In the genomic region with DNA sequence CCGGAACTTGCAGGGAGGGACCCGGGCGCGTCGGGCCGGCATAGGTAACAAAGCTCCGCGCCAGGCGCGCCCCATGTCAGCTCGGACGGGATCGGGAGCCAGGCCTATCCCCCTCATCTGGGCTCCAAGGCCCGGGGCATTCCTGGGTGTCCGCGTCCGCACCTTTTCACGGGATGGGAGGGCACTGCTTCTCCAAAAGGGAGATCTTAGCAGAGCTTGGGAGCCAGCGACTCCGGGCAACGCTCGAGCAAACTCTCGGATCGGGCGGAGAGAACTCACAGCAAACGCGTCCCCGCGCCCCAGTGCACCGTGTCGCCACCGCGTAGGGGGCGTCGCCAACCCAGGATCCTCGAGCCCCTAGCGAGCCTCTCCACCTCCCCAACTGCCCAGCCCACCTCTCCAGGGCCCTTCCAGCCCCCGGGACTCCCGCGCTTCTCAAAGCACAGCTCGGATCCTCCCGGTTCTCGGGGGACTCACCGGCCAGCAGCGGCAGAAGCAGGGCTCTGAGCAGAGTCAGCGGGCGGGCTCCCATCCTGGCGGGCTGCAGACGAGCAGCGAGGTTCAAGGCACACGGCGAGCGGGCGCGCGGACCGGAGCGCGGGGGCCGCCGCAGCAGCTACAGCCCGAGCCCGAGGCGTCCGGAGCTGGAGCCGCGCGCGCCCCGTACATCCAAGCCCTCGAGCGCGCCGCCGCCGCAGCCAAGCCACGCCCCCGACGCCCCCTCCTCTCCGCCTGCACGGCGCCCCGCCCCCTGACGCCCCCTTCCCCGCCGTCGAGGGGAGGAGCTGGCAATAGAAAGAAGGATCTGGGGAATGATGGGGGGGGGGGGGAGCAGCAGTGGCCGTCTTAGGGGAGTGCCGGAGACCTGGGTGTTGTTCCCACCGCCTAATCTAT, we compare ENCODE assay signal across 8 mouse cellular contexts. TPM values are rescaled to one million over a fixed set of nuclear protein-coding genes. Genes with fewer than 3 reads are reported as not detected.
DNase-seq lines count a peak whose midpoint lies in the region; ATAC-seq and TF ChIP-seq lines count a peak whose summit lies in the region.

Gene Ptk7 (minus strand): TSS at position 714 of the 894 bp plus-strand sequence.

- no peak for TF ChIP-seq CTCF in ES-Bruce4 (IDR thresholded peaks at IDR 0.05; ENCODE audit: low read depth, low read length)
- TF ChIP-seq CTCF in heart, postnatal 0 days (IDR thresholded peaks at IDR 0.05; ENCODE audit: low read depth), result no peak

- intact Hi-C loops in left cerebral cortex, postnatal 36 days (cut with DNase I), result no loop called here

- peak within 1 kb of the TSS; percentile 62 for H3K4me2 ChIP-seq in embryonic facial prominence, embryonic 12.5 days (replicated peaks)
- H3K4me2 ChIP-seq in heart, postnatal 0 days (ENCODE audit: low read depth, low read length), result peak within 1 kb of the TSS; percentile 76

- no peak for TF ChIP-seq POLR2A in ES-Bruce4 (IDR thresholded peaks at IDR 0.05; ENCODE audit: insufficient read depth, low read length)

- H3K4me1 ChIP-seq in ES-Bruce4 (ENCODE audit: control insufficient read depth, insufficient read depth, low read length), result peaks cover 6% of the 10 kb centered on the region
- peaks cover 58% of the 10 kb centered on the region for H3K4me1 ChIP-seq in embryonic facial prominence, embryonic 12.5 days
- H3K4me1 ChIP-seq in heart, postnatal 0 days (ENCODE audit: control insufficient read depth, insufficient read depth), result peaks cover 28% of the 10 kb centered on the region

- ATAC-seq in embryonic facial prominence, embryonic 12.5 days (ENCODE audit: insufficient number of reproducible peaks, insufficient read depth, low FRiP score, low TSS enrichment), result peak; percentile 48
- ATAC-seq in heart, postnatal 0 days (ENCODE audit: insufficient read depth, low read depth), result peak; percentile 57
- ATAC-seq in megakaryocyte progenitor cell, adult 5-6 weeks (replicated peaks; ENCODE audit: poor library complexity), result peak; percentile 32
- ATAC-seq in erythroid progenitor cell, adult 5-6 weeks (replicated peaks; ENCODE audit: low FRiP score, poor library complexity, severe bottlenecking), result no peak

- peak within 1 kb of the TSS; percentile 88 for H3K27ac ChIP-seq in ES-Bruce4 (ENCODE audit: insufficient read depth, low read length)
- H3K27ac ChIP-seq in embryonic facial prominence, embryonic 12.5 days, result peak within 1 kb of the TSS; percentile 97
- peak within 1 kb of the TSS; percentile 78 for H3K27ac ChIP-seq in heart, postnatal 0 days (ENCODE audit: low read depth)

- no peaks in the 10 kb centered on the region for H3K27me3 ChIP-seq in ES-Bruce4 (ENCODE audit: control insufficient read depth, insufficient read depth, low read length, poor library complexity, severe bottlenecking)
- H3K27me3 ChIP-seq in embryonic facial prominence, embryonic 12.5 days, result no peaks in the 10 kb centered on the region
- H3K27me3 ChIP-seq in heart, postnatal 0 days (ENCODE audit: control insufficient read depth, insufficient read depth, low read length), result no peaks in the 10 kb centered on the region

- no peak for TF ChIP-seq EP300 in ES-Bruce4 (IDR thresholded peaks at IDR 0.05; ENCODE audit: insufficient read depth, low read depth, low read length)
- no peak for TF ChIP-seq EP300 in heart, postnatal 0 days (IDR thresholded peaks at IDR 0.05; ENCODE audit: low read depth)

- H3K9ac ChIP-seq in ES-Bruce4 (ENCODE audit: low read depth, poor library complexity, severe bottlenecking), result peak within 1 kb of the TSS; percentile 97
- H3K9ac ChIP-seq in embryonic facial prominence, embryonic 12.5 days, result peak within 1 kb of the TSS; percentile 99
- H3K9ac ChIP-seq in heart, postnatal 0 days (replicated peaks; ENCODE audit: low read depth, low read length), result peak within 1 kb of the TSS; percentile 64

- no peaks in the 10 kb centered on the region for H3K9me3 ChIP-seq in ES-Bruce4 (replicated peaks; ENCODE audit: control insufficient read depth, insufficient read depth, low read length, poor library complexity, severe bottlenecking)
- H3K9me3 ChIP-seq in embryonic facial prominence, embryonic 12.5 days, result no peaks in the 10 kb centered on the region
- no peaks in the 10 kb centered on the region for H3K9me3 ChIP-seq in heart, postnatal 0 days (replicated peaks; ENCODE audit: control insufficient read depth, low read length)

- peak; percentile 84 for DNase-seq in adrenal gland, postnatal 10 days
- peak; percentile 62 for DNase-seq in heart, postnatal 0 days (ENCODE audit: low spot score)
- DNase-seq in left cerebral cortex, postnatal 36 days (ENCODE audit: low spot score in 2 of 2), result peak; percentile 61 to 71
- DNase-seq in right cerebral cortex, postnatal 25 days, result peak; percentile 69

- no peaks in the 10 kb centered on the region for H3K36me3 ChIP-seq in ES-Bruce4 (ENCODE audit: control insufficient read depth, insufficient read depth, low read length, poor library complexity, severe bottlenecking)
- H3K36me3 ChIP-seq in embryonic facial prominence, embryonic 12.5 days, result peaks cover 30% of the 10 kb centered on the region; the same call in 1 of the 2 replicates
- peaks cover 24% of the 10 kb centered on the region for H3K36me3 ChIP-seq in heart, postnatal 0 days (replicated peaks; ENCODE audit: control insufficient read depth, insufficient read depth, low read length)

- H3K4me3 ChIP-seq in ES-Bruce4 (ENCODE audit: low read depth, low read length), result peak within 1 kb of the TSS; percentile 92
- H3K4me3 ChIP-seq in embryonic facial prominence, embryonic 12.5 days, result peak within 1 kb of the TSS; percentile 98
- peak within 1 kb of the TSS; percentile 81 for H3K4me3 ChIP-seq in heart, postnatal 0 days (ENCODE audit: low read depth, low read length)

- under 1% methylated on average over 69 of the region's 90 CpGs for WGBS in embryonic facial prominence, embryonic 12.5 days
- WGBS in heart, postnatal 0 days, result under 1% methylated on average over 50 of the region's 90 CpGs

RNA-seq across cellular contexts. Expression of gene Ptk7, which starts in this region (rescaled TPM):
- polyA plus RNA-seq in ES-Bruce4 (2011; ENCODE audit: insufficient read depth, insufficient read length, low read depth, missing spikeins), result 110 and 113 TPM in 2 replicates
- 10 to 100 TPM; 19.6 to 21.4 TPM for total RNA-seq in adrenal gland, postnatal 10 days (2021)
- 130 and 134 TPM in 2 replicates for polyA plus RNA-seq in embryonic facial prominence, embryonic 12.5 days (2016; fragmentation: Nextera tagmentation; extraction: Ambion mirVana)
- 57.9 and 70.4 TPM in 2 replicates for total RNA-seq in heart, postnatal 0 days (2014; rRNA removed; ENCODE audit: low replicate concordance)
- polyA plus RNA-seq in heart, postnatal 0 days (2015; fragmentation: Nextera tagmentation; extraction: Ambion mirVana), result 16.9 and 17.2 TPM in 2 replicates
- 10 to 100 TPM; 10.3 to 11.0 TPM for total RNA-seq in left cerebral cortex, postnatal 36 days (2021)
- 1.4 and 2.0 TPM in 2 replicates for total RNA-seq in megakaryocyte progenitor cell, adult 5-6 weeks (2015)
- total RNA-seq in megakaryocyte progenitor cell, adult 5-6 weeks (2017), result 3.0 and 3.6 TPM in 2 replicates
- total RNA-seq in erythroid progenitor cell, adult 5-6 weeks (2015; ENCODE audit: low replicate concordance), result not detected in 2 replicates
- total RNA-seq in erythroid progenitor cell, adult 5-6 weeks (2017; ENCODE audit: low replicate concordance), result 0.30 TPM in 1 of 2 replicates, not detected in the other
